Mouse (Mus musculus) heart, embryonic 16.5 days (tissue): ENCODE results near the gene Gm49366. TPM values are rescaled to one million over a fixed set of nuclear protein-coding genes. Genes with fewer than 3 reads are reported as not detected.
"Not testable (repeated sequence)": the region's sequence is repeated elsewhere in the genome, so short reads cannot be mapped to it uniquely, and the experiment has no call there.

Experiments
- ATAC-seq: fragments of 200-750 bp; cut with Nextera tagmentation; replicated peaks from 2 replicates; pipeline ENCODE4 v1.8.0; 2017; ENCODE audit warnings: moderate number of reproducible peaks; ENCODE audit not compliant: insufficient read depth, low FRiP score; ENCODE audit errors: extremely low read depth
- H3K27ac ChIP-seq: fragments of 300-500 bp; sonication (generic); 2 replicates; pipeline ENCODE4 v1.5.1; 2014; ENCODE audit warnings: mild to moderate bottlenecking, low read length, control low read depth, moderate library complexity
- H3K27me3 ChIP-seq: fragments of 300-500 bp; sonication (generic); 2 replicates; pipeline ENCODE4 v1.6.1; 2014; ENCODE audit warnings: low read length, mixed read lengths; ENCODE audit not compliant: control insufficient read depth, insufficient read depth
- H3K36me3 ChIP-seq: fragments of 300-500 bp; sonication (generic); 2 replicates; pipeline ENCODE4 v1.6.1; 2014; ENCODE audit not compliant: control insufficient read depth, insufficient read depth
- H3K4me1 ChIP-seq: fragments of 300-500 bp; sonication (generic); 2 replicates; pipeline ENCODE4 v1.6.1; 2014; ENCODE audit warnings: low read length, mixed read lengths; ENCODE audit not compliant: control insufficient read depth, insufficient read depth
- H3K4me2 ChIP-seq: fragments of 300-500 bp; sonication (generic); 2 replicates; pipeline ENCODE4 v1.6.1; 2014; ENCODE audit warnings: low read depth, mild to moderate bottlenecking, control low read depth, low read length
- H3K4me3 ChIP-seq: fragments of 300-500 bp; sonication (generic); 2 replicates; pipeline ENCODE4 v1.5.1; 2014; ENCODE audit warnings: mild to moderate bottlenecking, control low read depth, low read length
- H3K9ac ChIP-seq: fragments of 300-500 bp; sonication (generic); 2 replicates; pipeline ENCODE4 v1.6.1; 2014; ENCODE audit warnings: low read length, control low read depth
- H3K9me3 ChIP-seq: fragments of 300-500 bp; sonication (generic); replicated peaks from 2 replicates; pipeline ENCODE4 v1.6.1; 2016; ENCODE audit warnings: low read length; ENCODE audit not compliant: control insufficient read depth
- WGBS: fragments of 180-500 bp; shearing (Covaris S2); extraction: QIAGEN DNeasy Blood & Tissue Kit; methylation state at CpG from one replicate; pipeline ENCODE4 v1.1.7; 2014; 5-methylcytosine and 5-hydroxymethylcytosine counted together
- polyA plus RNA-seq: library from polyadenylated mRNA; unstranded; fragments of >200 nt; fragmentation: Nextera tagmentation; extraction: Ambion mirVana; gene quantifications from 2 replicates; pipeline ENCODE4 v1.2.1, GENCODE M21; 2015

The Gm49366 gene
- polyA plus RNA-seq, 1 experiment from 2014 or later = not detected

DNA sequence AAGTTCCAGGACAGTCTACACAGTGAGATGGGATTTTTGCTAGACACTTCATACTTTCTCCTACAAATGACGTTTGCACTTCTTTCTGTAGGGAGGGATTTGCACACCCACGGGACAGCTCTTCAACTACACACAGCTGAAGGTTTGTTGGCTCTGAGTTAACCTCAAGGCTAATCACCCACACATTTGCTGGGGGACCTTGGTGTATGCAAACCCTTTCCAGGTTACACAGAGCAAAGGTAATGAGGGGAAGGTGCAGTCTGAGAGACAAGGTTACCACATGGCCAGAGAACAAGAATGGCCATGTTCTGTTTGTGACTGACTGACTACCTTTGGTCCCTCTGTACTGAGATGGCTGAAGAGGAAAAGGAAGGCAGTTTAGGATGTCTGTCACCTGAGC lies 45.1 kb downstream of the Gm49366 start:
- Histone ChIP-seq H3K36me3 (no peaks in the 10 kb centered on the region), H3K4me2 (no peak overlapping the region), H3K27ac (no peak overlapping the region), H3K9me3 (peaks cover 6% of the 10 kb centered on the region; the same call in 1 of the 2 replicates), H3K4me1 (no peaks in the 10 kb centered on the region), H3K4me3 (no peak overlapping the region), H3K9ac (no peak overlapping the region), H3K27me3 (no peaks in the 10 kb centered on the region)
- 80% methylated on average over 2 of the region's 2 CpGs for WGBS
- ATAC-seq = no peak

DNA sequence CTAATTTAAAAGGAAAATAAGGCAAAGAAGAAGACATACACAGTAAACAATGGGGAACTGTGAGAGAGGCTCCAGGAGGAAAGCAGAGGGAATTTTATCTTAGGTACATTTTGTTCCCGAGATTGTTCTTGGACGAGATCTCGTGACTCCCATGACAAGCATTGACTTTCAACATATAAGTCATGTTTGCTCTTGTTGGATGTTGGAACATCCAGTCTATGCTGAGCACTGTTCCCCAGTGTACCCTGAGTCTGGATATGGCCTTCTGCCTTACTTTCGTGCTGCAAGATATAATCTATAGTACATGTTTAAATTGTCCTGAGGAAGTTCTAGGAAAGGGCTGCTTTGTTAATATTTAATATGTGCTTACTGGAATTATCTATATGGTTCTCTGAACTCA lies 45.8 kb downstream of the Gm49366 start:
- H3K4me3 ChIP-seq = no peak overlapping the region
- 70% methylated on average over 4 of the region's 4 CpGs for WGBS
- H3K9me3 ChIP-seq = peaks cover 9% of the 10 kb centered on the region; the same call in 1 of the 2 replicates
- no peaks in the 10 kb centered on the region for H3K27me3 ChIP-seq
- H3K4me2 ChIP-seq = no peak overlapping the region
- no peak overlapping the region for H3K9ac ChIP-seq
- H3K36me3 ChIP-seq = no peaks in the 10 kb centered on the region
- H3K27ac ChIP-seq = no peak overlapping the region
- no peaks in the 10 kb centered on the region for H3K4me1 ChIP-seq
- no peak for ATAC-seq

DNA sequence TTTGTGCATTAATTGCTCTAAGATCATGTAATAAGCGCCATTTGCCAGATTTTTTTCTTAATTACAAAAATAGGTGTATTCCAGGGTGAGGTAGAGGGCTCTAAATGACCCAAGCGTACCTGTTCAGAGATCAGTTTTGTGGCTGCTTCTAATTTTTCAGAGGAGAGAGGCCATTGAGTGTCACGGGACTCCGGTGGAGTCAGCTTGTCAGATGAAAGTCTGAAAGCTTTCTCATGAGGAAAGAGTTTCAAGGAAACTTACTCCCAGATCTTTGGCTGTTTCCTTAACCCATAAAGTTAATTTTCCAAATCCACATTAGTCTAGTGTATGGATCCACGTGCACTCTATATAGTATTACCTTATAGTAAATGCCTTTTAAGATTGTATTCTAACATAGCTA lies 55.9 kb downstream of the Gm49366 start:
- H3K27ac ChIP-seq, ATAC-seq, H3K27me3 ChIP-seq, H3K36me3 ChIP-seq, H3K4me2 ChIP-seq, H3K4me3 ChIP-seq, H3K4me1 ChIP-seq, H3K9ac ChIP-seq, H3K9me3 ChIP-seq: not testable (repeated sequence)
- 83% methylated on average over 5 of the region's 5 CpGs for WGBS

DNA sequence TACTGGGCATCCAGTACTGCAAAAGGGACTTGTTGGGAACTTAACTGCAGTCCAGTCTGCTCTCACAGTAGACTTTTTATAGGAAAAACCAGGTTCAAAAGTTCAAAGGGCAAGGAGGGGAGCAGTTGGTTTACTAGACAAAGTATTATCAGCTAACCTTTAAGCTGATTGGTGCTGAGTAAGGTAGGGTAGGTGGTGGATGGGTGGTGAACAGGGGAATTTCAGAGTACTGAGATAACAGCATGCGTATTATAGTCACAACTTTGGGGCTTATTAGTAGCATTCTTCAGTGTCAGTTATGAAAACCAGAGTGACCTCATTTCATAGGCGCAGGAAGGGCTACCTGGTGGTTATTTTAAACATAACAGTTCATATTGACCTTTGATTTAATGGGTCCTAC lies 60.9 kb downstream of the Gm49366 start:
- 92% methylated on average over 2 of the region's 2 CpGs for WGBS
- Histone ChIP-seq H3K27me3 (no peaks in the 10 kb centered on the region), H3K4me3 (no peak overlapping the region), H3K9me3 (no peaks in the 10 kb centered on the region), H3K4me1 (no peaks in the 10 kb centered on the region), H3K36me3 (no peaks in the 10 kb centered on the region), H3K27ac (no peak overlapping the region), H3K4me2 (no peak overlapping the region), H3K9ac (no peak overlapping the region)
- ATAC-seq = no peak

GRCm38 (mm10) chr12:84100071-84100470 lies 61.3 kb downstream of the Gm49366 start:
- H3K4me3 ChIP-seq = no peak overlapping the region
- no peak overlapping the region for H3K27ac ChIP-seq
- no peaks in the 10 kb centered on the region for H3K36me3 ChIP-seq
- H3K27me3 ChIP-seq = no peaks in the 10 kb centered on the region
- H3K4me1 ChIP-seq = no peaks in the 10 kb centered on the region
- no peak overlapping the region for H3K9ac ChIP-seq
- 58% methylated on average over 1 of the region's 1 CpGs for WGBS
- H3K9me3 ChIP-seq = no peaks in the 10 kb centered on the region
- H3K4me2 ChIP-seq = peak overlapping the region; percentile 78; the same call in 1 of the 2 replicates
- no peak for ATAC-seq

DNA sequence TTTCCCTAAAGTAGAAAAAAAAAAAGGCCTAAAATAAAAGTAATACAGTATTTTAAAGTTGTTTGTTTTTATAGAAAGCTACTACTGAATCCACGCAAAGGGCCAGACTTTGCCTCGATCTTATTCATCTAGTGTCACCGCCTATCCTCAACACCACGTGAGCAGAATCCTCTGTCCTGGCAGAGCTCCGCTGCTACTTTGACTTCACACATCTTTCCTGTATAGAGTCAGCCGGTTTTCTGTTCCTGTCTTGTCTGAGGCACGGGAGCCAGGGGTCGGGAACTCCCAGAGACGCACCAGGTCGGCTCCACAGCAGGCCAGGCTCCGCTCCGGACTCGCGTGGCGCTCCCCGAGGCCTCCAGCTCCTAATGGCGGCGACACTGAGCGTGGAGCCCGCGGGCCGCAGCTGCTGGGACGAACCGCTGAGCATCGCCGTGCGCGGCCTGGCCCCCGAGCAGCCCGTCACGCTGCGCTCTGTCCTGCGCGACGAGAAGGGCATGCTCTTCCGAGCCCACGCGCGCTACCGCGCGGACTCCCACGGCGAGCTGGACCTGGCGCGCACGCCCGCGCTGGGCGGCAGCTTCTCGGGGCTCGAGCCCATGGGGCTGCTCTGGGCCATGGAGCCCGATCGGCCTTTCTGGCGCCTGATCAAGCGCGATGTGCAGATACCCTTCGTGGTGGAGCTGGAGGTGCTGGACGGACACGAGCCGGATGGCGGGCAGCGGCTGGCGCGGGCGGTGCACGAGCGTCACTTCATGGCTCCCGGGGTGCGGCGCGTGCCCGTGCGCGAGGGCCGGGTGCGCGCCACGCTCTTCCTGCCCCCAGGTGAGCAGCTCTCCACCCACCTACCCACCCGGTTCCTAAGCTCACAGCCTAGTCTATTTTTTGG lies 62.1 kb downstream of the Gm49366 start, which contains the start of gene Acot6:
Gene Acot6 (plus strand): TSS at position 51 of the 889 bp plus-strand sequence.
- Histone ChIP-seq H3K4me3 (peak within 1 kb of the TSS; percentile 57), H3K4me2 (peak within 1 kb of the TSS; percentile 78), H3K9ac (peak within 1 kb of the TSS; percentile 66)
- WGBS = under 1% methylated on average over 69 of the region's 80 CpGs
- peak; percentile 76 for ATAC-seq
- H3K9me3 ChIP-seq, H3K27me3 ChIP-seq, H3K4me1 ChIP-seq, H3K36me3 ChIP-seq, H3K27ac ChIP-seq: not testable (repeated sequence)

- no peaks in the 10 kb centered on the region for H3K4me1 ChIP-seq
- no peaks in the 10 kb centered on the region for H3K9me3 ChIP-seq
- ATAC-seq = no peak
- H3K4me3 ChIP-seq = peak overlapping the region; percentile 57
- peak overlapping the region; percentile 66; the same call in 1 of the 2 replicates for H3K9ac ChIP-seq
- H3K27me3 ChIP-seq = no peaks in the 10 kb centered on the region
- 56% methylated on average over 2 of the region's 2 CpGs for WGBS
- peak overlapping the region; percentile 78 for H3K4me2 ChIP-seq
- no peaks in the 10 kb centered on the region for H3K36me3 ChIP-seq
- no peak overlapping the region for H3K27ac ChIP-seq
These were observed 62.7 kb downstream of the Gm49366 start for GRCm38 (mm10) chr12:84101493-84101845.

DNA sequence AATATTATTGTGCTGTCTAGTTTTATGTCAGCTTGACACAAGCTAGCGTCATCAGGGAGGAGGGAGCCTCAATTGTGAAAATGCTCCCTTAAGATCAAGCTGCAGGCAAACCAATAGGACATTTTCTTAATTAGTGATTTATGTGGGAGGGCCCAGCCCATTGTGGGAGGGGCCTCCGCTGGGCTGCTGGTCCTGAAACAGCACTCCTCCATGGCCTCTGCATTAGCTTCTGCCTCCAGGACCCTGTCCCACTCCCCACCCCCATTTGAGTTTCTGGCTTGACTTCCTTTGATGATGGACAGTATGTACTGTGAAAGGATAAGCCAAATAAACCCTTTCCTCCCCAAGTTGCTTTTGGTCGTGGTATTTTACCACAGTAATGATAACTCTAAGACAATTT lies 68.3 kb downstream of the Gm49366 start:
- Histone ChIP-seq H3K9ac (no peak overlapping the region), H3K27ac (no peak overlapping the region), H3K4me1 (no peaks in the 10 kb centered on the region), H3K4me3 (no peak overlapping the region), H3K9me3 (no peaks in the 10 kb centered on the region), H3K4me2 (no peak overlapping the region), H3K36me3 (no peaks in the 10 kb centered on the region), H3K27me3 (no peaks in the 10 kb centered on the region)
- no peak for ATAC-seq
- 73% methylated on average over 3 of the region's 3 CpGs for WGBS

- Histone ChIP-seq H3K9me3 (no peaks in the 10 kb centered on the region), H3K4me3 (no peak overlapping the region), H3K9ac (no peak overlapping the region), H3K36me3 (no peaks in the 10 kb centered on the region), H3K27me3 (no peaks in the 10 kb centered on the region), H3K4me1 (no peaks in the 10 kb centered on the region), H3K4me2 (no peak overlapping the region), H3K27ac (no peak overlapping the region)
- WGBS = 53% methylated on average over 1 of the region's 1 CpGs
- ATAC-seq = no peak
These were observed 69.0 kb downstream of the Gm49366 start for GRCm38 (mm10) chr12:84107692-84108091.
